Mouse (Mus musculus) R1 (cell line): ENCODE measurements at regions not wholly inside any gene's neighbourhood (a gene's known extent, or its start where the extent isn't known, plus 50 kb on each side); places are given as distances from the start of the nearest gene placed in this dataset.

Experiments used
- DNase-seq: peaks from one replicate; pipeline ENCODE4 v3.0.0-alpha.2; 2018; ENCODE audit warnings: low read depth, low spot score

- DNase-seq, result no peak
Measured at GRCm38 (mm10) chr4:18349157-18349556, 1256.1 kb upstream of the Gm12353 start.

GRCm38 (mm10) chr4:18365514-18365913 lies 1239.7 kb upstream of the Gm12353 start:
- DNase-seq, result no peak

- peak; percentile 69 for DNase-seq
Measured at GRCm38 (mm10) chr4:18365916-18366315, 1239.3 kb upstream of the Gm12353 start.

- peak; percentile 85 for DNase-seq
Measured at GRCm38 (mm10) chr4:18394815-18395521, 1210.3 kb upstream of the Gm12353 start.

GRCm38 (mm10) chr4:18395528-18396128 lies 1209.6 kb upstream of the Gm12353 start:
- peak; percentile 96 for DNase-seq

GRCm38 (mm10) chr4:18410338-18410737 lies 1194.9 kb upstream of the Gm12353 start:
- no peak for DNase-seq

- DNase-seq, result peak; percentile 57
Measured at GRCm38 (mm10) chr4:18441385-18441784, 1163.9 kb upstream of the Gm12353 start.

- no peak for DNase-seq
Measured at GRCm38 (mm10) chr4:18444284-18445004, 1160.8 kb upstream of the Gm12353 start.

GRCm38 (mm10) chr4:18461641-18462040 lies 1143.6 kb upstream of the Gm12353 start:
- no peak for DNase-seq

GRCm38 (mm10) chr4:18468271-18468670 lies 1137.0 kb upstream of the Gm12353 start:
- DNase-seq, result peak; percentile 29

- DNase-seq, result peak; percentile 51
Measured at GRCm38 (mm10) chr4:18469534-18469933, 1135.7 kb upstream of the Gm12353 start.
